Mouse (Mus musculus) testis, adult 2 months (tissue): ENCODE measurements around the gene Tacc3.

Source experiments
- CTCF ChIP-seq: fragments of 200-500 bp; IDR thresholded peaks from 2 replicates; pipeline ENCODE4 v1.5.1; 2012; ENCODE audit warnings: low read depth, mild to moderate bottlenecking, inconsistent platforms, low read length, moderate library complexity; ENCODE audit not compliant: control insufficient read depth, insufficient read depth, insufficient replicate concordance
- POLR2A ChIP-seq: fragments of 200-500 bp; IDR thresholded peaks from 2 replicates; pipeline ENCODE4 v1.6.1; 2012; ENCODE audit warnings: low read depth, mild to moderate bottlenecking, inconsistent platforms, low read length, moderate library complexity; ENCODE audit not compliant: control insufficient read depth

DNA sequence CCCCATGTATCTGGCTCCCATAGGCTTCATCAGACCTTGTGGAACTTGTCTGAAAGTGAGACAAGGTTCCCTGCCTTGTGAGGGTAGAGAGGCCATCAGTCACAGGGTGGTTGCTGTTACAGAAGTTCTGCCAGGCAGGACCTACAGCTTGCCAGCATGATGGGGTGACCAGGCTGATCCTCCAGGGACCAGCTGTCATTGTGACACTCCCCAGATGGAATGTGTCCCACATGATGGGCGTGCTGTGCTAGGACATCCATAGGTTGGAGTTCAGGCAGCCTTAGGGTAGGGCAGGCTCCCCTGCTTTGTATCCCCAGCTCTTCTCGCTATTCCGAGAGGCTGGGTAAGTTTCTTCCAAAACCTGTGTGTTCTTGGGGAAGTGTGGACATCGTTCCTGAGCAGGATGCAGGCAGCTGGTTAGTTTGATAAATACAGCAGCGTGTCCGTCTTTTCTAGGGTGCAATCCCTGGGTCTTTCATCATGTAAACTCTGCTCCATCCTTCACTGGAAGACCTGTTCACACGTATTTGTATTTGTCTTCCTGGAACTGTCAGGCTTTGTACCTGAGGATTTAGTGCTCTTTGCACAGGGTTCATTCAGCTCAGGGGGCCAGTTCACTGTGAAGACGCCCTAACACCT, 63.0 kb downstream of the Tacc3 start:
- no peak for TF ChIP-seq CTCF
- no peak for TF ChIP-seq POLR2A
